In the genomic region with DNA sequence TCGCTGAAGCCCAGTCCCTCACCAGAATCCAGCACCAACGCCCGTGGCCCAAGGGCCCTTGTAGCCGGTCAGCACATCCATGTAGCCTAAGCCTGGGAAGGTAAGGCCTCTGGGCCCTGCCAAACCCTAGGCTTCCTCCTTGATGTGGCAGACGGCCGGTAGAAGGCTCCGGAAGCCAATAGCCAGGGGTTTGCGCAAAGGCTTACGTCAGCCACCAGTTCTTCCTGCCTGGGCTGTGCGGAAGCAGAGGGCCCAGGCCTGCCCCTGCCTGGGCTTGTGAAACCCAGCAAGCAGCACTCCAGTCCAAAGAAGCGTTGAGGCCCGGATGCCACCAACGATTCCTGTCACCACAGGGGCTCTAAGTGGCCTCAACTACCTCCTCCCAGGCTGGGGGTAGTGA, we compare ENCODE assay signal across 8 mouse cellular contexts. TPM values are rescaled to one million over a fixed set of nuclear protein-coding genes. Genes with fewer than 3 reads are reported as not detected.
DNase-seq lines count a peak whose midpoint lies in the region; ATAC-seq and TF ChIP-seq lines count a peak whose summit lies in the region.

No protein-coding gene starts in this region.

- WGBS in heart, adult 2 months = 58% methylated on average over 13 of the region's 13 CpGs

- ATAC-seq in frontal cortex, adult (ENCODE audit: low TSS enrichment) = no peak

- peak overlapping the region; percentile 37; the same call in 1 of the 2 replicates for H3K9ac ChIP-seq in heart, adult 2 months (ENCODE audit: low read depth, low read length)

- no peaks in the 10 kb centered on the region for H3K36me3 ChIP-seq in heart, adult 2 months (ENCODE audit: control insufficient read depth, insufficient read depth, low read length)

- H3K79me2 ChIP-seq in heart, adult 2 months (replicated peaks; ENCODE audit: control insufficient read depth, insufficient read depth, low read length) = peaks cover 11% of the 10 kb centered on the region

- no peak overlapping the region for H3K4me3 ChIP-seq in layer of hippocampus, adult 2 months
- no peak overlapping the region for H3K4me3 ChIP-seq in heart, adult 2 months

- intact Hi-C loops in heart, adult 2 months (cut with DNase I) = no loop called here

- H3K4me1 ChIP-seq in heart, adult 2 months (ENCODE audit: control insufficient read depth, insufficient read depth, low read length) = peaks cover 12% of the 10 kb centered on the region

- no peak for TF ChIP-seq POLR2A in heart, adult 2 months (IDR thresholded peaks at IDR 0.05; ENCODE audit: insufficient read depth, low read depth, low read length)

- no peak for TF ChIP-seq EP300 in heart, adult 2 months (IDR thresholded peaks at IDR 0.05; ENCODE audit: insufficient read depth, low read depth, low read length)

- peak overlapping the region; percentile 46; the same call in 1 of the 2 replicates for H3K27ac ChIP-seq in layer of hippocampus, adult 2 months
- H3K27ac ChIP-seq in heart, adult 2 months = peak overlapping the region; percentile 45

- TF ChIP-seq CTCF in layer of hippocampus, adult 2 months (conservative IDR thresholded peaks at IDR 0.05) = no peak
- TF ChIP-seq CTCF in heart, adult 2 months (IDR thresholded peaks at IDR 0.05) = no peak

- DNase-seq in layer of hippocampus, adult 2 months (ENCODE audit: low spot score in 2 of 2) = no peak
- no peak for DNase-seq in layer of hippocampus, postnatal 25 days (ENCODE audit: extremely low spot score in 1 of 2, low spot score in 1 of 2)
- peak; percentile 63 to 79 for DNase-seq in heart, adult 2 months
- peak; percentile 74 to 77 for DNase-seq in lung, adult 18-20 months
- DNase-seq in spleen, postnatal 10 days (ENCODE audit: low spot score in 2 of 2) = peak; percentile 45 to 74
- no peak for DNase-seq in cerebellum, postnatal 36 days
- no peak for DNase-seq in frontal cortex, postnatal 36 days (ENCODE audit: low spot score in 2 of 2)

- no peaks in the 10 kb centered on the region for H3K27me3 ChIP-seq in heart, adult 2 months (ENCODE audit: control insufficient read depth, insufficient read depth, low read length)

RNA-seq across cellular contexts. Expression of gene Tnrc18, which starts 22.9 kb away (rescaled TPM):
- 100 to 1,000 TPM; 142 to 143 TPM for total RNA-seq in layer of hippocampus, adult 2 months (2021)
- total RNA-seq in layer of hippocampus, postnatal 25 days (2021) = 100 to 1,000 TPM; 131 to 158 TPM
- total RNA-seq in heart, adult 2 months (2021) = 10 to 100 TPM; 49.7 to 60.3 TPM
- 15.1 and 18.5 TPM in 2 replicates for polyA plus RNA-seq in heart, adult 2 months (2012; rRNA removed)

Comparison
In these comparisons a context has a peak if more than half of its experiments do, and no peak if none do; other contexts are left out.
1. DNase-seq: peak in heart, adult 2 months (2 of 2), lung, adult 18-20 months (2 of 2) and spleen, postnatal 10 days (2 of 2); none in layer of hippocampus, adult 2 months (0 of 2), layer of hippocampus, postnatal 25 days (0 of 2), cerebellum, postnatal 36 days (0 of 2) and frontal cortex, postnatal 36 days (0 of 2).